Mouse (Mus musculus) heart, embryonic 13.5 days (tissue): ENCODE data around the gene Shc3. TPM values are rescaled to one million over a fixed set of nuclear protein-coding genes. Genes with fewer than 3 reads are reported as not detected.

Source experiments
- ATAC-seq: fragments of 200-750 bp; cut with Nextera tagmentation; 2 replicates; pipeline ENCODE4 v1.8.0; 2017; ENCODE audit warnings: moderate TSS enrichment; ENCODE audit not compliant: insufficient number of reproducible peaks, low FRiP score, low TSS enrichment; ENCODE audit errors: extremely low read depth
- H3K27ac ChIP-seq: fragments of 300-500 bp; sonication (generic); replicated peaks from 2 replicates; pipeline ENCODE4 v1.5.1; 2015; ENCODE audit warnings: moderate library complexity, mild to moderate bottlenecking, inconsistent platforms
- H3K27me3 ChIP-seq: fragments of 300-500 bp; sonication (generic); replicated peaks from 2 replicates; pipeline ENCODE4 v1.6.1; 2015; ENCODE audit warnings: mild to moderate bottlenecking, inconsistent platforms
- H3K36me3 ChIP-seq: fragments of 300-500 bp; sonication (generic); 2 replicates; pipeline ENCODE4 v1.6.1; 2015; ENCODE audit warnings: mild to moderate bottlenecking, inconsistent platforms
- H3K4me1 ChIP-seq: fragments of 300-500 bp; sonication (generic); 2 replicates; pipeline ENCODE4 v1.6.1; 2015; ENCODE audit warnings: inconsistent platforms
- H3K4me2 ChIP-seq: fragments of 300-500 bp; sonication (generic); 2 replicates; pipeline ENCODE4 v1.6.1; 2015; ENCODE audit warnings: inconsistent platforms, mild to moderate bottlenecking, moderate library complexity
- H3K4me3 ChIP-seq: fragments of 300-500 bp; sonication (generic); 2 replicates; pipeline ENCODE4 v1.5.1; 2015; ENCODE audit warnings: moderate library complexity, mild to moderate bottlenecking, inconsistent platforms
- H3K9ac ChIP-seq: fragments of 300-500 bp; sonication (generic); 2 replicates; pipeline ENCODE4 v1.6.1; 2015; ENCODE audit warnings: inconsistent platforms, mild to moderate bottlenecking, moderate library complexity
- H3K9me3 ChIP-seq: fragments of 300-500 bp; sonication (generic); 2 replicates; pipeline ENCODE4 v1.6.1; 2016; ENCODE audit warnings: inconsistent platforms
- WGBS: fragments of 180-500 bp; shearing (Covaris S2); methylation state at CpG from one replicate; pipeline ENCODE4 v1.1.7; 2015; ENCODE audit warnings: mixed read lengths; 5-methylcytosine and 5-hydroxymethylcytosine counted together
- polyA plus RNA-seq: library from polyadenylated mRNA; unstranded; fragments of >200 nt; fragmentation: Nextera tagmentation; extraction: Ambion mirVana; gene quantifications from 2 replicates; pipeline ENCODE4 v1.2.1, GENCODE M21; 2015

Shc3 gene
- polyA plus RNA-seq, 1 experiment from 2014 or later, result 0.13 TPM

GRCm38 (mm10) chr13:51480341-51481011 is 88.7 kb downstream of the Shc3 start:
- Histone ChIP-seq H3K36me3 (no peaks in the 10 kb centered on the region), H3K27me3 (no peaks in the 10 kb centered on the region), H3K4me1 (no peaks in the 10 kb centered on the region), H3K27ac (no peak overlapping the region), H3K4me3 (no peak overlapping the region), H3K9me3 (no peaks in the 10 kb centered on the region), H3K9ac (no peak overlapping the region), H3K4me2 (no peak overlapping the region)
- WGBS, result 49% methylated on average over 11 of the region's 11 CpGs
- ATAC-seq, result no peak

- 79% methylated on average over 11 of the region's 11 CpGs for WGBS
- no peak overlapping the region for H3K27ac ChIP-seq
These were observed 89.4 kb downstream of the Shc3 start for GRCm38 (mm10) chr13:51479826-51480225.

DNA sequence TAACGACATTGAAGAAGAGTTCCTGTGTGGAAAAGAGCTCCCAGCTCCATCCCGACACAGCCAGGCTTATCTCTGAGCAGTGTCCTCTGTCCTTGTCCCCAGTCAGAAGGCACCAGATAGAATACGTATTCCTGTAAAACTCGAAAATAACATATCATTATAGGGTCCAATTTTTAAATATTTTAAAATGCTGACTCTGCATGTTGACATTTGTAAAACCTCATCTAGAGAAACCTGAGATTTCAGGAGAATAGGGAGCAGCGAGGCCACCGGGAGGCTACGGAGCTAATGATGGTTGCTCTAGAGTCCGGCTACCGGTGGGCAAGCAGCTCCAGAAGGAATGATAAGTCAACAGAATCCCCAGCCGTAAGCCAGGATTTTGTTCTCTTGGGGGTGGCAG is 92.2 kb downstream of the Shc3 start:
- H3K4me2 ChIP-seq, result no peak overlapping the region
- H3K36me3 ChIP-seq, result no peaks in the 10 kb centered on the region
- H3K27me3 ChIP-seq, result no peaks in the 10 kb centered on the region
- no peak overlapping the region for H3K27ac ChIP-seq
- ATAC-seq, result no peak
- no peak overlapping the region for H3K9ac ChIP-seq
- no peak overlapping the region for H3K4me3 ChIP-seq
- H3K4me1 ChIP-seq, result no peaks in the 10 kb centered on the region
- no peaks in the 10 kb centered on the region for H3K9me3 ChIP-seq
- 57% methylated on average over 10 of the region's 10 CpGs for WGBS

More at GRCm38 (mm10) chr13:51479826-51480225, 89.4 kb downstream of the Shc3 start:
- no peaks in the 10 kb centered on the region for H3K9me3 ChIP-seq
- H3K4me2 ChIP-seq, result no peak overlapping the region
- no peak overlapping the region for H3K9ac ChIP-seq
- no peak for ATAC-seq
- H3K4me1 ChIP-seq, result no peaks in the 10 kb centered on the region
- no peak overlapping the region for H3K4me3 ChIP-seq
- no peaks in the 10 kb centered on the region for H3K36me3 ChIP-seq
- no peaks in the 10 kb centered on the region for H3K27me3 ChIP-seq

GRCm38 (mm10) chr13:51468697-51469250 is 100.4 kb downstream of the Shc3 start:
- H3K27ac ChIP-seq, result no peak overlapping the region
- no peaks in the 10 kb centered on the region for H3K9me3 ChIP-seq
- H3K36me3 ChIP-seq, result no peaks in the 10 kb centered on the region
- no peak overlapping the region for H3K4me3 ChIP-seq
- 70% methylated on average over 17 of the region's 17 CpGs for WGBS
- no peak overlapping the region for H3K4me2 ChIP-seq
- no peaks in the 10 kb centered on the region for H3K4me1 ChIP-seq
- no peak for ATAC-seq
- no peak overlapping the region for H3K9ac ChIP-seq
- H3K27me3 ChIP-seq, result no peaks in the 10 kb centered on the region

DNA sequence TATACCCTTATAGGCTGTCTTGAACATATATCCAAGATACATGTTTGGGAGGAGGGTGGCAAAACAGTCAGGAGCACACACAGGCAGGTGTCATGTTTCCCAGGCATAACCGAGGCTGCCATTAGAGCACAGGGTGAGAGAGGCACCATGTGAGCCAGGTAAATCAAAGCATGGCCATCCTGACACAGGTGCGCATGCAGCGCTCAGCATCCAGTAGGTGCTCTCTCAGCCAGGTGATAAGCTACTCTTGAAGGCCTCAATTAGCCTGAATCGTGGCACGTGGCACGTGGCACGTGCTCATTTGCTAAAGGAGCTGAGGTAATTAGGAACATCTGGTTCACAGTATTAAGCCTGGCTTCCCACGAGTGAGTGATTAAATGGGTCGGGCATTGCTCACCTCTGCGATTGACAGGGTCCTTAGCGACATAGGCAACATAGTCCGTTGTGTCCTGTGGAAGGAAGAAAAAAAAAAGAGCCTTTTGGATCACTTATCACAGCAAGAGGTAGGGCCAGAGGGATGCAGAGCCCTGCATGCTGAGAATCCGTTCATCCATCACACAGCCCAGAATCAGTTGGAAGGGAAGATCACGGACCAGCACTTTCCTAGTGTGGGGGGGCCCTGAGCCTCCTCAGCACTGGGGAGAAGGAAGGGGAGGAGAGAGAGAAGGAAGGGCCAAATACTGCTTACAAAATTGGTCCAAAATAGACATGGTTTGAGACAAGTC is 102.9 kb downstream of the Shc3 start:
- Histone ChIP-seq H3K4me1 (no peaks in the 10 kb centered on the region), H3K36me3 (no peaks in the 10 kb centered on the region), H3K9ac (no peak overlapping the region), H3K27me3 (no peaks in the 10 kb centered on the region), H3K27ac (no peak overlapping the region), H3K4me3 (no peak overlapping the region), H3K9me3 (no peaks in the 10 kb centered on the region), H3K4me2 (no peak overlapping the region)
- 74% methylated on average over 14 of the region's 14 CpGs for WGBS
- ATAC-seq, result no peak

- ATAC-seq, result no peak
- Histone ChIP-seq H3K27me3 (no peaks in the 10 kb centered on the region), H3K9ac (no peak overlapping the region), H3K4me2 (no peak overlapping the region), H3K4me1 (no peaks in the 10 kb centered on the region), H3K4me3 (no peak overlapping the region), H3K9me3 (no peaks in the 10 kb centered on the region), H3K36me3 (no peaks in the 10 kb centered on the region), H3K27ac (no peak overlapping the region)
- 65% methylated on average over 4 of the region's 4 CpGs for WGBS
These were observed 104.9 kb downstream of the Shc3 start for GRCm38 (mm10) chr13:51464294-51464693.

GRCm38 (mm10) chr13:51456190-51456878 is 112.9 kb downstream of the Shc3 start:
- 35% methylated on average over 4 of the region's 4 CpGs for WGBS
- Histone ChIP-seq H3K4me1 (0 out of 2 replicates have a peak, but pooled peaks cover 4% of the 10 kb centered on the region), H3K4me2 (no peak overlapping the region), H3K27ac (no peak overlapping the region), H3K9me3 (no peaks in the 10 kb centered on the region), H3K4me3 (no peak overlapping the region), H3K27me3 (no peaks in the 10 kb centered on the region), H3K9ac (no peak overlapping the region), H3K36me3 (no peaks in the 10 kb centered on the region)
- no peak for ATAC-seq

GRCm38 (mm10) chr13:51446550-51446949 is 122.7 kb downstream of the Shc3 start:
- ATAC-seq, result no peak
- Histone ChIP-seq H3K36me3 (no peaks in the 10 kb centered on the region), H3K9ac (no peak overlapping the region), H3K4me3 (no peak overlapping the region), H3K27me3 (no peaks in the 10 kb centered on the region), H3K4me2 (no peak overlapping the region), H3K27ac (no peak overlapping the region), H3K4me1 (no peaks in the 10 kb centered on the region), H3K9me3 (no peaks in the 10 kb centered on the region)
- WGBS, result 51% methylated on average over 4 of the region's 4 CpGs

DNA sequence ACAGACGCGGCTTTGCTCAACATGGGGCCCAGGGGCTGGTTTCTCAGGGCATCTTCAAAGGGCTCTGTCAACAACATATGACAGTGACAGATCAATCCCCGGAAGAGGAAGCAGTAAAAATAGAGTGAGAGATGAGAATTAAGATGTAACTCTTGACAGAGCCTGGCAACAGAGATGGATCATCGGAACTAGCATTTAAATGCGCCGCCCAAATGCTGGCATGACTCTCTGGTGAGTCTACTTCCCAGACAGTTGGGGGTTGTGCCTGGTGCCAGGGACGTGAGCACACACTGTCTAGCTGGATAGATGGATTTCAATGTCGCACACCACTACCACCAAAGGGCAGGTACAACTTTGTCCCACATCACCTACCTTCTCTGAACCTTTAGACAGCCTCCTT is 126.3 kb downstream of the Shc3 start:
- no peak overlapping the region for H3K4me2 ChIP-seq
- H3K9me3 ChIP-seq, result 0 out of 2 replicates have a peak, but pooled peaks cover 3% of the 10 kb centered on the region
- 79% methylated on average over 8 of the region's 8 CpGs for WGBS
- no peak overlapping the region for H3K4me3 ChIP-seq
- H3K27ac ChIP-seq, result no peak overlapping the region
- no peak for ATAC-seq
- no peaks in the 10 kb centered on the region for H3K27me3 ChIP-seq
- H3K4me1 ChIP-seq, result no peaks in the 10 kb centered on the region
- no peaks in the 10 kb centered on the region for H3K36me3 ChIP-seq
- no peak overlapping the region for H3K9ac ChIP-seq

GRCm38 (mm10) chr13:51437105-51438085 is 131.8 kb downstream of the Shc3 start:
- WGBS, result 75% methylated on average over 14 of the region's 14 CpGs
- no peak for ATAC-seq
- no peaks in the 10 kb centered on the region for H3K27me3 ChIP-seq
- no peak overlapping the region for H3K9ac ChIP-seq
- H3K4me1 ChIP-seq, result peaks cover 2% of the 10 kb centered on the region; the same call in 1 of the 2 replicates
- no peak overlapping the region for H3K4me3 ChIP-seq
- no peak overlapping the region for H3K27ac ChIP-seq
- H3K4me2 ChIP-seq, result no peak overlapping the region
- 0 out of 2 replicates have a peak, but pooled peaks cover 3% of the 10 kb centered on the region for H3K9me3 ChIP-seq
- no peaks in the 10 kb centered on the region for H3K36me3 ChIP-seq
